Mouse (Mus musculus) forebrain, embryonic 14.5 days (tissue): ENCODE data around the gene Tjp1. TPM values are rescaled to one million over a fixed set of nuclear protein-coding genes. Genes with fewer than 3 reads are reported as not detected.

Experiments
- ATAC-seq: fragments of 200-750 bp; cut with Nextera tagmentation; 2 replicates; pipeline ENCODE4 v1.8.0; 2017; ENCODE audit warnings: mild to moderate bottlenecking, moderate library complexity
- DNase-seq: peaks from one replicate; pipeline ENCODE4 v3.0.0-alpha.2; 2015; ENCODE audit warnings: low spot score
- H3K27ac ChIP-seq: fragments of 300-500 bp; sonication (generic); 2 replicates; pipeline ENCODE4 v1.5.1; 2014; ENCODE audit warnings: low read depth, mild to moderate bottlenecking, control low read depth, low read length, moderate library complexity
- H3K27me3 ChIP-seq: fragments of 300-500 bp; sonication (generic); replicated peaks from 2 replicates; pipeline ENCODE4 v1.6.1; 2014; ENCODE audit warnings: low read length, control low read depth, mixed read lengths; ENCODE audit not compliant: control insufficient read depth, insufficient read depth
- H3K36me3 ChIP-seq: fragments of 300-500 bp; sonication (generic); 2 replicates; pipeline ENCODE4 v1.6.1; 2014; ENCODE audit warnings: low read length, control low read depth; ENCODE audit not compliant: control insufficient read depth, insufficient read depth
- H3K4me1 ChIP-seq: fragments of 300-500 bp; sonication (generic); 2 replicates; pipeline ENCODE4 v1.6.1; 2014; ENCODE audit warnings: antibody characterized with exemption, low read length, control low read depth; ENCODE audit not compliant: control insufficient read depth, insufficient read depth
- H3K4me2 ChIP-seq: fragments of 300-500 bp; sonication (generic); 2 replicates; pipeline ENCODE4 v1.6.1; 2014; ENCODE audit warnings: mild to moderate bottlenecking, control low read depth, low read length
- H3K4me3 ChIP-seq: fragments of 300-500 bp; sonication (generic); 2 replicates; pipeline ENCODE4 v1.5.1; 2014; ENCODE audit warnings: low read depth, low read length, control low read depth
- H3K9ac ChIP-seq: fragments of 300-500 bp; sonication (generic); 2 replicates; pipeline ENCODE4 v1.6.1; 2014; ENCODE audit warnings: mild to moderate bottlenecking, low read length, control low read depth, moderate library complexity
- H3K9me3 ChIP-seq: fragments of 300-500 bp; sonication (generic); replicated peaks from 2 replicates; pipeline ENCODE4 v1.6.1; 2016; ENCODE audit warnings: low read length, control low read depth, mixed read lengths; ENCODE audit not compliant: control insufficient read depth
- WGBS: fragments of 180-500 bp; shearing (Covaris S2); extraction: QIAGEN DNeasy Blood & Tissue Kit; methylation state at CpG from one replicate; pipeline ENCODE4 v1.1.7; 2014; 5-methylcytosine and 5-hydroxymethylcytosine counted together
- polyA plus RNA-seq: library from polyadenylated mRNA; unstranded; fragments of >200 nt; fragmentation: Nextera tagmentation; extraction: Ambion mirVana; gene quantifications from 2 replicates; pipeline ENCODE4 v1.2.1, GENCODE M21; 2014

Gene Tjp1
- polyA plus RNA-seq, 1 experiment from 2014 or later, result 16.2 TPM

DNA sequence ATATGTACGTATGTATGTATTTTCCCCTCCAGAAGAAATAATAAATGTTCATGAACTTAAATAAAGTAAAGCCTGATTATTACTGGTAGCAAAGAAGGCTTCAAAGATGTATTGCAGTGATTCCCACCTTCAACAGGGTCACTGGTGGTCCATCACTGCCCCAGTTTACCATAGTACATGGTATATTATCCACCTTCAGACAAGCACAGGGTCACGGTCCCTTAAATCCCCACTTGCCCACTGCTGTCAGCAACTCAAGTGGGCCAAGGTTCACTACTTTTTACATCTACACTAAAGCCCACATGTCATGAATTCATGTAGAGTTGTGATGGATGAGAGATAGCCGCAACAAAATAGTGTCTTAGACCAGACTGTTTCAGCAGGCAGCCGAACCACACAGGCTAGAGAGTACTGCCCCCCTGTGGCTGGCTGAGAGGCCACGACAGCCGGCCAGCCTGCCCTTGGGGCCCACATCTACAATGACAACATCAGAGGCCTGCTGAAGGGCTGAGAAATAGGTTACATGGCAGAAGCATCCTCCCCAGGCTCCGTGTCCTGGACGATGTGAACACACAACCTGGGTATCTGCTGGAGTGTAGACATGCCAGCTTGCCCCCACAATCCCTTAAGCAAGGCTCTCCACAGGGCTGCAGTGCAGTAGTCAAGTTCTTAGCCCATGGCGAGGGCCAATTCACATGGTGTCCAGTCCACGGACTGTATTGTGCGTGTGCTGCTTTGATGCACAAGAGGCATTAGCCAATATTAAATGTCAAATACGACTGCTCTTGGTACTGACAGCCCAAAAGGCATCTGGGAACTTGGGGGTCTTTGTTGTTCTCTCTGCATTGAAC is 29.6 kb downstream of the Tjp1 start:
- no peaks in the 10 kb centered on the region for H3K9me3 ChIP-seq
- no peak overlapping the region for H3K27ac ChIP-seq
- no peak overlapping the region for H3K4me3 ChIP-seq
- no peaks in the 10 kb centered on the region for H3K36me3 ChIP-seq
- WGBS, result 50% methylated on average over 12 of the region's 12 CpGs
- no peak overlapping the region for H3K9ac ChIP-seq
- no peak overlapping the region for H3K4me2 ChIP-seq
- DNase-seq (peak; percentile 63), ATAC-seq (peak; percentile 66)
- H3K27me3 ChIP-seq, result no peaks in the 10 kb centered on the region
- no peaks in the 10 kb centered on the region for H3K4me1 ChIP-seq

GRCm38 (mm10) chr7:65490526-65490925 is 37.1 kb downstream of the Tjp1 start:
- no peak for ATAC-seq
- H3K4me2 ChIP-seq, result no peak overlapping the region

GRCm38 (mm10) chr7:65489742-65490141 is 37.8 kb downstream of the Tjp1 start:
- DNase-seq, result no peak
- H3K27me3 ChIP-seq, result no peaks in the 10 kb centered on the region

More at GRCm38 (mm10) chr7:65490526-65490925, 37.1 kb downstream of the Tjp1 start:
- no peak overlapping the region for H3K4me3 ChIP-seq
- no peaks in the 10 kb centered on the region for H3K36me3 ChIP-seq
- no peaks in the 10 kb centered on the region for H3K4me1 ChIP-seq
- WGBS, result 83% methylated on average over 7 of the region's 7 CpGs
- no peaks in the 10 kb centered on the region for H3K9me3 ChIP-seq
- no peak overlapping the region for H3K27ac ChIP-seq
- DNase-seq, result no peak
- no peak overlapping the region for H3K9ac ChIP-seq
- no peaks in the 10 kb centered on the region for H3K27me3 ChIP-seq

DNA sequence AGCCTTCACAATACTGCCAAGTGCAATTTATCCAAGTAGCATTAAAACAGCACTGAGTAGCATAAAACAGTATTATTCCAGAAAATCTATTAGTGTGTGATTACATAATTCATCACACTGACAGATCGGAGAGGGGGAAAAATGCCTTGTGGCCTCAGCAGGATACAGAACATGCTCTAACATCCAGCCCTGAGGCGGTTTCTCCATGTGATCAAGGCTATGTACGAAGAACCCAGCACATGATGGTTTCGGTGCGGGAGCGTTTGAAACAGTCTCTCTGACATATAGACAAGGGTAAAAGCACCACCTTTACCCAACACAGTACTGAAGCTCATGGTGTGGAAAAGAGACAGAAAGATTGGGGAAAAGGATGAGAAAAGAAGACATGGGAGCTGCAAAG is 38.4 kb downstream of the Tjp1 start:
- H3K9me3 ChIP-seq, result no peaks in the 10 kb centered on the region
- no peak overlapping the region for H3K9ac ChIP-seq
- H3K4me2 ChIP-seq, result no peak overlapping the region
- DNase-seq (no peak), ATAC-seq (no peak)
- H3K4me3 ChIP-seq, result no peak overlapping the region
- WGBS, result 99% methylated on average over 6 of the region's 6 CpGs
- no peak overlapping the region for H3K27ac ChIP-seq
- H3K27me3 ChIP-seq, result no peaks in the 10 kb centered on the region
- no peaks in the 10 kb centered on the region for H3K4me1 ChIP-seq
- H3K36me3 ChIP-seq, result no peaks in the 10 kb centered on the region

More at GRCm38 (mm10) chr7:65489742-65490141, 37.8 kb downstream of the Tjp1 start:
- no peak overlapping the region for H3K27ac ChIP-seq
- H3K4me2 ChIP-seq, result no peak overlapping the region
- no peak for ATAC-seq
- 81% methylated on average over 9 of the region's 9 CpGs for WGBS
- H3K4me1 ChIP-seq, result no peaks in the 10 kb centered on the region
- no peaks in the 10 kb centered on the region for H3K36me3 ChIP-seq
- no peak overlapping the region for H3K9ac ChIP-seq
- no peak overlapping the region for H3K4me3 ChIP-seq
- no peaks in the 10 kb centered on the region for H3K9me3 ChIP-seq

DNA sequence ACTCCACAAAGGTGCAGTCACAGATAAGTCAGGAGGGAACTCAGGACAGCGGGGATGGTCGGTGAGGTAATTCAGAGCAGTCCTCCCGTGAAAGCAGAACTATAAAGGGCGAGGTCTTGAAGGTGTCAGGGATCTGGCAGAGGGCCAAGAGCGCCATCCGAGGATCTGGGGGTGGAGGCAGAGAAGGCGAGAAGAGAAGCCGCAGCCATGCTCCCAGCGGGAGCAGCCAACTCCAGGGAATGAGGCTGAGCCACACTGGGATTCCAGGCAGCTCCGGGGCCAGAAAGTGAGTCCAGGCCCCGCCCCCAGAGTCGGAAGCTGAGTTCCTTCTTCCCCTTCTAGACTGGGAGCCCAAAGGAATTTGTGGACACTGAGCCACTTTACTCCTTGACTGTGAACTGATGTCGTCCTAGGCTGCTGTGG is 41.3 kb downstream of the Tjp1 start:
- H3K4me3 ChIP-seq, result peak overlapping the region; percentile 6; the same call in 1 of the 2 replicates
- H3K4me2 ChIP-seq, result peak overlapping the region; percentile 29
- ATAC-seq, result peak; percentile 46; the same call in 1 of the 2 replicates
- no peak overlapping the region for H3K9ac ChIP-seq
- no peaks in the 10 kb centered on the region for H3K36me3 ChIP-seq
- H3K27me3 ChIP-seq, result no peaks in the 10 kb centered on the region
- no peaks in the 10 kb centered on the region for H3K4me1 ChIP-seq
- no peak overlapping the region for H3K27ac ChIP-seq
- no peaks in the 10 kb centered on the region for H3K9me3 ChIP-seq
- DNase-seq, result peak; percentile 53
- WGBS, result 9% methylated on average over 13 of the region's 13 CpGs

- DNase-seq (no peak), ATAC-seq (no peak)
- Histone ChIP-seq H3K27me3 (no peaks in the 10 kb centered on the region), H3K4me2 (no peak overlapping the region), H3K36me3 (no peaks in the 10 kb centered on the region), H3K4me1 (no peaks in the 10 kb centered on the region), H3K9me3 (no peaks in the 10 kb centered on the region), H3K27ac (no peak overlapping the region), H3K9ac (no peak overlapping the region), H3K4me3 (no peak overlapping the region)
- 80% methylated on average over 5 of the region's 5 CpGs for WGBS
Measured at GRCm38 (mm10) chr7:65484170-65484778, 43.3 kb downstream of the Tjp1 start.

GRCm38 (mm10) chr7:65482216-65482615 is 45.4 kb downstream of the Tjp1 start:
- 93% methylated on average over 2 of the region's 2 CpGs for WGBS
- no peaks in the 10 kb centered on the region for H3K4me1 ChIP-seq
- no peak overlapping the region for H3K27ac ChIP-seq
- no peak overlapping the region for H3K4me3 ChIP-seq
- no peak for ATAC-seq
- H3K36me3 ChIP-seq, result no peaks in the 10 kb centered on the region
- H3K27me3 ChIP-seq, result no peaks in the 10 kb centered on the region
- no peak for DNase-seq
- no peaks in the 10 kb centered on the region for H3K9me3 ChIP-seq
- H3K9ac ChIP-seq, result no peak overlapping the region
- no peak overlapping the region for H3K4me2 ChIP-seq

DNA sequence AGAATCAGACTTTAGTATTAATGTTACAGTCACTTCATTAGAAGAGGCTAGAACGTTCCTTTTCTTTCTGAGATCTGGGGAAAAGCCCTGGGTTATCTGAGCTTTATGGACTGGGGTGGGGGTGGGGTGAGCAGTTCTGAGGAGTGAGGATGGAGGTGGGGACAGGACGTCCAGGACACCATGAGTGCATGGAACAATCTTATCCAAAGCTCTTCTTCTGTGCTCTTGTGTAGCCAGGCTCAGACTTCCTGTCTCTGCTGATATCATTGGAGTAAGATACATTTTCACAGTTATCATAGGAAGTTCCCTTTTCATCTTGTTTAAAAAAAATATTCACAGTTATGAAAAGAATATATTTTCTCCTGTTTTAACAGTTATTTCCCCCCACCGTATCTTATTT is 55.5 kb downstream of the Tjp1 start:
- Histone ChIP-seq H3K36me3 (no peaks in the 10 kb centered on the region), H3K9ac (no peak overlapping the region), H3K9me3 (no peaks in the 10 kb centered on the region), H3K27me3 (no peaks in the 10 kb centered on the region), H3K27ac (no peak overlapping the region), H3K4me3 (no peak overlapping the region), H3K4me1 (no peaks in the 10 kb centered on the region), H3K4me2 (no peak overlapping the region)
- ATAC-seq (no peak), DNase-seq (no peak)
- WGBS, result 75% methylated on average over 3 of the region's 3 CpGs

DNA sequence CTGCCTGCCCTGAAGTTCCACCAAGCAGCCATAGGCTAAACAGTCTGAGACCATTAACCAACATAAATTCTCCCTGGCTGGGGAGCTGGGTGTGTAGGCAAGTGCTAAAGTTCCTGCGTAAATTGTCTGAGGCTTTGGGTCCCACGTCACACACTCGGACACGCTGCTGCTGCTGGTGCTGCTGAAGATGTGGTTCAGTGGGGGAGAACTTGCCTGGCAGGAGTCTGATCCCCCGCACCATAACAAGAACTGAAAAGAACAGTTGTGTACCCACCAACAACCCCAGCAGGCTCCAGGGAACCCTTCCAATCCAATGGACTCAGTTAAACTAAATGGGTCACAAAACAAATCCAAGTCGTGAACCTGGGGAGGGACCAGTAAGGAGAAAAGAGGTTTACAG is 56.2 kb downstream of the Tjp1 start:
- Histone ChIP-seq H3K27ac (no peak overlapping the region), H3K9ac (no peak overlapping the region), H3K27me3 (no peaks in the 10 kb centered on the region), H3K4me2 (no peak overlapping the region), H3K4me3 (no peak overlapping the region), H3K36me3 (no peaks in the 10 kb centered on the region), H3K4me1 (no peaks in the 10 kb centered on the region), H3K9me3 (no peaks in the 10 kb centered on the region)
- ATAC-seq, result no peak
- no peak for DNase-seq
- WGBS, result 75% methylated on average over 6 of the region's 6 CpGs
